Mouse (Mus musculus): ENCODE data around the gene Nfib. TPM values are rescaled to one million over a fixed set of nuclear protein-coding genes. Genes with fewer than 3 reads are reported as not detected.

The Nfib gene
- total and polyA plus RNA-seq, 3 experiments, result 32.1 to 121 (median 118) TPM

- WGBS, result 13% methylated on average over 4 of the region's 4 CpGs
- peak in 1 of 2 experiments; percentile 51 for DNase-seq
- peaks cover 30% of the 10 kb centered on the region for H3K4me1 ChIP-seq (ENCODE audit: control insufficient read depth, insufficient read depth, low read length)
Measured at GRCm38 (mm10) chr4:82415817-82416216, 289.7 kb downstream of the Nfib start.

GRCm38 (mm10) chr4:82412651-82413050 is 292.9 kb downstream of the Nfib start:
- H3K4me3 ChIP-seq, result no peak overlapping the region
- H3K4me1 ChIP-seq (ENCODE audit: control insufficient read depth, insufficient read depth, low read length), result peaks cover 26% of the 10 kb centered on the region
- H3K36me3 ChIP-seq (ENCODE audit: control insufficient read depth, insufficient read depth, low read length), result peaks cover 34% of the 10 kb centered on the region
- no peak for DNase-seq
- H3K9ac ChIP-seq (ENCODE audit: low read depth, low read length), result no peak overlapping the region
- 47% methylated on average over 7 of the region's 7 CpGs for whole genome bisulfite sequencing
- peaks cover 7% of the 10 kb centered on the region; the same call in 1 of the 2 replicates for H3K79me2 ChIP-seq (replicated peaks; ENCODE audit: control insufficient read depth, insufficient read depth, low read length)
- H3K27me3 ChIP-seq (ENCODE audit: control insufficient read depth, insufficient read depth, low read length), result no peaks in the 10 kb centered on the region
- intact Hi-C loops (cut with DNase I), result no loop called here
- H3K27ac ChIP-seq, result peak overlapping the region; percentile 49
- TF ChIP-seq POLR2A (IDR thresholded peaks at IDR 0.05; ENCODE audit: insufficient read depth, low read depth, low read length), result no peak
- TF ChIP-seq CTCF (IDR thresholded peaks at IDR 0.05), result no peak
- TF ChIP-seq EP300 (IDR thresholded peaks at IDR 0.05; ENCODE audit: insufficient read depth, low read depth, low read length), result no peak

More at GRCm38 (mm10) chr4:82415817-82416216, 289.7 kb downstream of the Nfib start:
- peaks cover 8% of the 10 kb centered on the region for H3K79me2 ChIP-seq (replicated peaks; ENCODE audit: control insufficient read depth, insufficient read depth, low read length)
- TF ChIP-seq CTCF (IDR thresholded peaks at IDR 0.05) (no peak), EP300 (IDR thresholded peaks at IDR 0.05; ENCODE audit: insufficient read depth, low read depth, low read length) (0 out of 2 replicates have a peak, but pooled peaks have one; percentile 32)
- no peak overlapping the region for H3K9ac ChIP-seq (ENCODE audit: low read depth, low read length)
- peaks cover 35% of the 10 kb centered on the region for H3K36me3 ChIP-seq (ENCODE audit: control insufficient read depth, insufficient read depth, low read length)
- H3K4me3 ChIP-seq, result no peak overlapping the region
- no peaks in the 10 kb centered on the region for H3K27me3 ChIP-seq (ENCODE audit: control insufficient read depth, insufficient read depth, low read length)
- peak overlapping the region; percentile 52 for H3K27ac ChIP-seq
- intact Hi-C loops (cut with DNase I), result no loop called here

- H3K4me1 ChIP-seq (ENCODE audit: control insufficient read depth, insufficient read depth, low read length), result peaks cover 28% of the 10 kb centered on the region
Measured at GRCm38 (mm10) chr4:82411965-82412364, 293.6 kb downstream of the Nfib start.

GRCm38 (mm10) chr4:82408463-82409404 is 296.8 kb downstream of the Nfib start:
- 76% methylated on average over 22 of the region's 22 CpGs for WGBS
- Histone ChIP-seq H3K79me2 (replicated peaks; ENCODE audit: control insufficient read depth, insufficient read depth, low read length) (peaks cover 5% of the 10 kb centered on the region), H3K4me1 (ENCODE audit: control insufficient read depth, insufficient read depth, low read length) (peaks cover 28% of the 10 kb centered on the region), H3K36me3 (ENCODE audit: control insufficient read depth, insufficient read depth, low read length) (peaks cover 35% of the 10 kb centered on the region), H3K27me3 (ENCODE audit: control insufficient read depth, insufficient read depth, low read length) (no peaks in the 10 kb centered on the region), H3K4me3 (no peak overlapping the region), H3K27ac (peak overlapping the region; percentile 72), H3K9ac (ENCODE audit: low read depth, low read length) (no peak overlapping the region)
- TF ChIP-seq EP300 (IDR thresholded peaks at IDR 0.05; ENCODE audit: insufficient read depth, low read depth, low read length), result no peak
- no peak for TF ChIP-seq POLR2A (IDR thresholded peaks at IDR 0.05; ENCODE audit: insufficient read depth, low read depth, low read length)
- TF ChIP-seq CTCF (IDR thresholded peaks at IDR 0.05), result no peak
- no peak for DNase-seq
- intact Hi-C loops (cut with DNase I), result loop anchor here (10.0 kb wide), 1 partner anchor 844 kb away; no protein-coding TSS in a partner anchor

More at GRCm38 (mm10) chr4:82411965-82412364, 293.6 kb downstream of the Nfib start:
- Histone ChIP-seq H3K9ac (ENCODE audit: low read depth, low read length) (peak overlapping the region; percentile 36; the same call in 1 of the 2 replicates), H3K79me2 (replicated peaks; ENCODE audit: control insufficient read depth, insufficient read depth, low read length) (peaks cover 7% of the 10 kb centered on the region; the same call in 1 of the 2 replicates), H3K27ac (peak overlapping the region; percentile 49), H3K36me3 (ENCODE audit: control insufficient read depth, insufficient read depth, low read length) (peaks cover 34% of the 10 kb centered on the region), H3K4me3 (no peak overlapping the region), H3K27me3 (ENCODE audit: control insufficient read depth, insufficient read depth, low read length) (no peaks in the 10 kb centered on the region)
- 25% methylated on average over 5 of the region's 5 CpGs for WGBS
- no peak for TF ChIP-seq POLR2A (IDR thresholded peaks at IDR 0.05; ENCODE audit: insufficient read depth, low read depth, low read length)
- TF ChIP-seq EP300 (IDR thresholded peaks at IDR 0.05; ENCODE audit: insufficient read depth, low read depth, low read length), result no peak
- DNase-seq, result no peak
- intact Hi-C loops (cut with DNase I), result no loop called here

GRCm38 (mm10) chr4:82406511-82406910 is 299.0 kb downstream of the Nfib start:
- 57% methylated on average over 6 of the region's 6 CpGs for WGBS
- Histone ChIP-seq H3K4me3 (no peak overlapping the region), H3K27ac (no peak overlapping the region; the same call in 1 of the 2 replicates), H3K36me3 (ENCODE audit: control insufficient read depth, insufficient read depth, low read length) (peaks cover 25% of the 10 kb centered on the region), H3K9ac (ENCODE audit: low read depth, low read length) (no peak overlapping the region), H3K4me1 (ENCODE audit: control insufficient read depth, insufficient read depth, low read length) (peaks cover 21% of the 10 kb centered on the region), H3K27me3 (ENCODE audit: control insufficient read depth, insufficient read depth, low read length) (no peaks in the 10 kb centered on the region), H3K79me2 (replicated peaks; ENCODE audit: control insufficient read depth, insufficient read depth, low read length) (peaks cover 4% of the 10 kb centered on the region)
- intact Hi-C loops (cut with DNase I), result loop anchor here (10.0 kb wide), 1 partner anchor 842 kb away; no protein-coding TSS in a partner anchor
- DNase-seq, result no peak
- TF ChIP-seq EP300 (IDR thresholded peaks at IDR 0.05; ENCODE audit: insufficient read depth, low read depth, low read length), result no peak
- TF ChIP-seq CTCF (IDR thresholded peaks at IDR 0.05), result no peak
- TF ChIP-seq POLR2A (IDR thresholded peaks at IDR 0.05; ENCODE audit: insufficient read depth, low read depth, low read length), result no peak

Data from heart, adult 2 months (tissue).